Mouse (Mus musculus) myocyte (in vitro differentiated cells): ENCODE measurements around the gene Stard7. TPM values are rescaled to one million over a fixed set of nuclear protein-coding genes. Genes with fewer than 3 reads are reported as not detected.

ENCODE experiments used
- H3K27me3 ChIP-seq: one replicate; pipeline ENCODE4 v1.6.1; 2011; ENCODE audit not compliant: control insufficient read depth, insufficient read depth, insufficient read length
- H3K36me3 ChIP-seq: one replicate; pipeline ENCODE4 v1.6.1; 2011; ENCODE audit not compliant: control insufficient read depth, insufficient read depth
- H3K4me2 ChIP-seq: one replicate; pipeline ENCODE4 v1.6.1; 2011; ENCODE audit warnings: low read depth, control low read depth
- H3K4me3 ChIP-seq: one replicate; pipeline ENCODE4 v1.5.1; 2011; ENCODE audit warnings: mild to moderate bottlenecking, control low read depth, moderate library complexity
- H3K79me2 ChIP-seq: one replicate; pipeline ENCODE4 v1.6.1; 2011; ENCODE audit not compliant: control insufficient read depth, insufficient read depth
- H3ac ChIP-seq: one replicate; pipeline ENCODE4 v1.6.1; 2011; ENCODE audit not compliant: control insufficient read depth, insufficient read length
- CEBPB ChIP-seq: IDR thresholded peaks from 2 replicates; pipeline ENCODE4 v1.6.1; 2011; ENCODE audit warnings: mild to moderate bottlenecking, moderate library complexity; ENCODE audit not compliant: poor library complexity, insufficient read depth, severe bottlenecking
- E2F4 ChIP-seq: IDR thresholded peaks from one replicate; pipeline ENCODE4 v1.6.1; 2011; ENCODE audit warnings: mild to moderate bottlenecking, control low read depth, moderate library complexity; ENCODE audit not compliant: insufficient read depth
- MAX ChIP-seq: IDR thresholded peaks from one replicate; pipeline ENCODE4 v1.6.1; 2011; ENCODE audit warnings: low read depth, mild to moderate bottlenecking, control low read depth
- MYOD1 ChIP-seq, 3 experiments: IDR thresholded peaks; one replicate each; pipeline ENCODE4 v1.6.1; 2011; ENCODE audit warnings: control low read depth in 2 of 3, low read depth in 2 of 3, mild to moderate bottlenecking in 2 of 3, moderate library complexity in 1 of 3; ENCODE audit not compliant: insufficient read length in 2 of 3, control insufficient read depth in 1 of 3
- MYOG ChIP-seq, 3 experiments: IDR thresholded peaks; one replicate each; pipeline ENCODE4 v1.6.1; 2011; ENCODE audit warnings: control low read depth in 2 of 3, low read depth in 2 of 3, mild to moderate bottlenecking in 2 of 3; ENCODE audit not compliant: insufficient read length in 2 of 3, control insufficient read depth in 1 of 3, insufficient read depth in 1 of 3
- POLR2A ChIP-seq: IDR thresholded peaks from one replicate; pipeline ENCODE4 v1.6.1; 2011; ENCODE audit warnings: low read depth, mild to moderate bottlenecking, control low read depth, moderate library complexity; ENCODE audit not compliant: insufficient read length
- POLR2AphosphoS2 ChIP-seq: IDR thresholded peaks from one replicate; pipeline ENCODE4 v1.6.1; 2011; ENCODE audit warnings: low read depth, control low read depth; ENCODE audit not compliant: insufficient read length
- REST ChIP-seq: IDR thresholded peaks from one replicate; pipeline ENCODE4 v1.6.1; 2011; ENCODE audit warnings: mild to moderate bottlenecking, control low read depth, moderate library complexity; ENCODE audit not compliant: insufficient read depth, insufficient read length
- SRF ChIP-seq: IDR thresholded peaks from one replicate; pipeline ENCODE4 v1.6.1; 2011; ENCODE audit warnings: low read depth; ENCODE audit not compliant: control insufficient read depth, insufficient read length
- TCF12 ChIP-seq: IDR thresholded peaks from one replicate; pipeline ENCODE4 v1.6.1; 2011; ENCODE audit warnings: mild to moderate bottlenecking, control low read depth; ENCODE audit not compliant: poor library complexity, insufficient read depth, severe bottlenecking
- TCF3 ChIP-seq: IDR thresholded peaks from one replicate; pipeline ENCODE4 v1.6.1; 2011; ENCODE audit warnings: low read depth, control low read depth; ENCODE audit not compliant: insufficient read length
- USF1 ChIP-seq: IDR thresholded peaks from one replicate; pipeline ENCODE4 v1.6.1; 2011; ENCODE audit warnings: low read depth, mild to moderate bottlenecking, control low read depth, moderate library complexity
- polyA plus RNA-seq: library from polyadenylated mRNA; unstranded; fragments of >200 nt; fragmentation: generic; extraction: Trizol; gene quantifications from one replicate; pipeline ENCODE4 v1.2.1, GENCODE M21; 2012; ENCODE audit warnings: missing spikeins

Stard7 gene
- polyA plus RNA-seq, 1 experiment, result 25.9 TPM

DNA sequence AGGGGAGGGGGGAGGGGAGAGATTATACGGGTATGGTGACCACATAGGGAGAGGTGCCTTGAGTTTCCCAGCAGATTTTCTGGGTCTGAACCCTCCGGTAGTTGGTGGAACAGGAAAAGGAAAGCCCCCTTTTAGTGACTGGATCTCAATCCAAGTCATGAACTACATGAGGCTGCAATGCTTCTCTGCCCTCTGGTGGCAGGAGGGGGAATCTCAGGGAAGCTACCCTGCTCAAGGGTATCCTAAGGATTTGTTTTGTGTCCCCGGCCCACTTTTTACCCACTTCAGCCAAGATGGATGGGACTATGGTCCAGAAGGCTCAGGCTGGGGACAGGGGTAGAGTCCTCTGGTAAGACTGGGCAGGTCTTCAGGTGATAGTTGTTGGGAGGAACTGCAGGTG lies 71.1 kb downstream of the Stard7 start:
- TF ChIP-seq POLR2AphosphoS2 (no peak), SRF (no peak), CEBPB (no peak), USF1 (no peak)

DNA sequence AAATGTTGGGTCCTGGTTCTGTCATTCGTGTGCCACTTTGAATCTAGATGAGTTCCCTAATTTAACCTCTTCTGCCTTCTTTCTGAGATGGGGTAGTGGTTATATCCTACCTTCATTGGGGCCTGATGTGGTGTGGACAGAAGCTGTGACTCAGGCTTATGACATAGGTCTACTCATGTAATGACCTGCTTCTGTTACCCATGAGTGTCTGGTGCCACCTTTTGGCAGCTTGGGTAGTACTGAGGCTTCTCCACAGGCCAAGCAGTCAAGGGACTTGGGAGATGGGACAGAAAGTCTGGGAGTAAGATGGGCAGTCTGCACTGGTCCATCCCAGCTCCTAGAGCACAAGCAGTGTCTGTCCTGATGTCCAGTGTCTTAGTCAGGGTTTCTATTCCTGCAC lies 76.3 kb downstream of the Stard7 start:
- TF ChIP-seq REST (no peak), TCF3 (no peak), MAX (no peak), USF1 (no peak)
- Histone ChIP-seq H3K27me3 (peaks cover 12% of the 10 kb centered on the region), H3K4me2 (no peak overlapping the region), H3K4me3 (no peak overlapping the region), H3K36me3 (no peaks in the 10 kb centered on the region), H3K79me2 (no peaks in the 10 kb centered on the region), H3ac (no peak overlapping the region)

More for the DNA sequence above, 71.1 kb downstream of the Stard7 start:
- Histone ChIP-seq H3K79me2 (no peaks in the 10 kb centered on the region), H3K4me2 (no peak overlapping the region), H3ac (no peak overlapping the region), H3K27me3 (peaks cover 6% of the 10 kb centered on the region), H3K36me3 (no peaks in the 10 kb centered on the region), H3K4me3 (no peak overlapping the region)

DNA sequence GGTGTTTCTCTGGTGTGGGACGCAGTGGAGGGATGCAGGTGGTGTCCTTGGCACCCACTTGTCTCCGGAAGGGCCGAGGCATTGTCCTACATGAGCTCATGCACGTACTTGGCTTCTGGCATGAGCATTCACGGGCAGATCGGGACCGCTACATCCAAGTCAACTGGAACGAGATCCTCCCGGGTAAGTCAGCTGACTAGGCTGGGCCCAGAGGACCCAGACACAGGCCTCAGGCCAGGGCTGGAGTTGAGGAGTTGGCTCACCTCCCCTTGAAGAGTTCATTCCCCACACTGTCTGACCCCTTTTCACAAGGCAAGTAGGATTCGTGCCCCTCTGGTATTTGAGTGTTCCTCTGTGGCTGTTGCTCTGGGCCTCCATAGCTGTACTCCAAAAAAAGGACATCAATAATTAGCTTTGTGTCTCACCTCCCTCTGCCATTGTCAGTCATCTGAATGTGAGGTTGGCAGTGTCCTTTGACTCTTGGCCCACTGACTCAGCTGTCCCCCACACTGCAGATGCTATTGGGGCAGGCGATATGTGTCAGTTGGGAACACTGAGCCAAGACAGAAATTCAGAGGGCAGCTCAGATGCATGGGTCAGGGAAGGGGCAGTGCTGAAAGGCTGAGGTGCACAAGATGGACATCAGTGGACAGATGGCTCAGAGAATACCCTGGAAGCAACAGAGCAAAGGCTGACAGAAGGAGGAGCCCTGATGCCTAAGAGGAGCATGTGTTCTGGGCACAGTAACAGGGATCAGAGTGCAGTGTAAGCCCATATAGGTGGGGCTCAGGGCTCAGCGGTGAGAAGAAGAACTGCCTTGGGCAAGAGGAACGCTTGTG lies 77.3 kb downstream of the Stard7 start:
- H3K27me3 ChIP-seq, result peaks cover 12% of the 10 kb centered on the region
- H3ac ChIP-seq, result no peak overlapping the region
- no peaks in the 10 kb centered on the region for H3K36me3 ChIP-seq
- no peak overlapping the region for H3K4me2 ChIP-seq
- H3K79me2 ChIP-seq, result no peaks in the 10 kb centered on the region
- no peak overlapping the region for H3K4me3 ChIP-seq
- TF ChIP-seq POLR2AphosphoS2, result no peak
- TF ChIP-seq MAX, result no peak
- no peak for TF ChIP-seq E2F4
- TF ChIP-seq MYOG (IDR thresholded peaks at IDR 0.05; ENCODE audit: control insufficient read depth in 1 of 3, insufficient read depth in 1 of 3, insufficient read length in 2 of 3, low read depth in 2 of 3), result no peak
- TF ChIP-seq POLR2A, result no peak
- TF ChIP-seq CEBPB, result no peak
- TF ChIP-seq TCF12, result no peak
- TF ChIP-seq REST, result no peak
- no peak for TF ChIP-seq SRF
- no peak for TF ChIP-seq TCF3
- TF ChIP-seq MYOD1 (IDR thresholded peaks at IDR 0.05; ENCODE audit: control insufficient read depth in 1 of 3, insufficient read length in 2 of 3, low read depth in 2 of 3), result no peak
- no peak for TF ChIP-seq USF1

Other genes starting within 250 kb of the Stard7 start
- 17.3 TPM for gene Blvra, start 199.6 kb upstream of the Stard7 start, polyA plus RNA-seq
- gene Ncaph, start 136.3 kb upstream of the Stard7 start, polyA plus RNA-seq, result 14.2 TPM
- gene Itpripl1, start 126.8 kb upstream of the Stard7 start, polyA plus RNA-seq, result 1.2 TPM
- 1.1 TPM for gene 1810024B03Rik, start 61.9 kb upstream of the Stard7 start, polyA plus RNA-seq
- 41.2 TPM for gene Snrnp200, start 61.8 kb upstream of the Stard7 start, polyA plus RNA-seq
- 53.9 TPM for gene Ciao1, start 22.4 kb upstream of the Stard7 start, polyA plus RNA-seq
- gene Tmem127, start 22.3 kb upstream of the Stard7 start, polyA plus RNA-seq, result 23.0 TPM
- 4.5 TPM for gene Dusp2, start 65.9 kb downstream of the Stard7 start, polyA plus RNA-seq
- 0.01 TPM for gene Astl, start 68.4 kb downstream of the Stard7 start, polyA plus RNA-seq
- gene Adra2b, start 93.0 kb downstream of the Stard7 start, polyA plus RNA-seq, result not detected
- gene Gpat2, start 155.0 kb downstream of the Stard7 start, polyA plus RNA-seq, result not detected
- gene Fahd2a, start 174.3 kb downstream of the Stard7 start, polyA plus RNA-seq, result 5.9 TPM